ENCODE assay signal across 7 mouse cellular contexts in the genomic region with DNA sequence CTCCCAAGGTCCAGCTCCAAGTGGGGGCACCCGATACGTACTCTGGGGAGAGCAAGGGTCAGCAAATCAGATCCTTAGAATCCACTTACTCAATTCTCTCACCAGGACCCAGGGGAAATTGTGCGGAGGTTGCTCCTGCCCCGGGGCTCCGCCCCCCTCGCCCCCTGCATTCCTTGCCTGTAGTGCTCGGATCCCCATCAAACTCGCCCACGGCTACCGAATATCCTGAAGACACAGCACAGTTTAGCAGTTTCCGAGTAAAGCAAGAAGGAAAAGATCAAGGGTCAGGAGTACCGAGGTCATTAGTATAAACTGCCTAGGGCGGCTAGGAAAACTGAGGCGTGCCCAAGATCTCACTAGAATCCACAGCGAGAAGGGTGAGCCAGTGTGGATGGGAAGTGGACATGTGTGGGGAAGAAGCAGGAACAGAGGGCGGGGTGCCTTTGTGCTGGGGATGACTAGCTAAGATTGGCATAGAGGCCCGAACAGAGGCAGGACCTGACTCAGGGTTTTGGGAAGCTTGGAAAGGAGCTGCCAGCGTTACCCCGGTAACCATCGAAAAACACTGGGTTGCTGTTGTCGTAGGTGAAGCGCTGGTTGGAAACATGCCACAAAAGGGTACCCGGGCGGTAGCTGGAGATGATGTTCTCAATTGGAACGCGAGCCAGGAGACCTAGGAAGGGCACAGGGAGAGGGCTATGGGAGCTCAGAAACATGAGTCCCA. TPM values are rescaled to one million over a fixed set of nuclear protein-coding genes. Genes with fewer than 3 reads are reported as not detected.
A peak's percentile ranks its signal among the peaks of the same experiment; 100 is the strongest.
DNase-seq lines count a peak whose midpoint lies in the region; ATAC-seq and TF ChIP-seq lines count a peak whose summit lies in the region.

No protein-coding gene starts in this region.

- DNase-seq in adrenal gland, postnatal 10 days = peak; percentile 74
- DNase-seq in embryonic facial prominence, embryonic 14.5 days (ENCODE audit: low spot score) = peak; percentile 84
- DNase-seq in heart, adult 9 months (ENCODE audit: low spot score in 2 of 2) = peak; percentile 76 to 83
- DNase-seq in kidney, adult 2 months = peak; percentile 76
- DNase-seq in limb, embryonic 11.5 days (ENCODE audit: low spot score) = peak; percentile 55
- peak; percentile 84 for DNase-seq in midbrain, postnatal 0 days (ENCODE audit: low spot score)
- DNase-seq in thymus, adult 18-20 months = no peak

- no peak overlapping the region for H3K4me3 ChIP-seq in embryonic facial prominence, embryonic 14.5 days (ENCODE audit: low read depth, low read length)
- no peak overlapping the region for H3K4me3 ChIP-seq in kidney, adult 2 months (ENCODE audit: insufficient read depth, low read depth, low read length)
- no peak overlapping the region for H3K4me3 ChIP-seq in limb, embryonic 11.5 days (ENCODE audit: low read depth, low read length)
- peak overlapping the region; percentile 5; the same call in 1 of the 2 replicates for H3K4me3 ChIP-seq in midbrain, postnatal 0 days (ENCODE audit: low read depth, low read length)

- no peak for TF ChIP-seq CTCF in kidney, adult 2 months (conservative IDR thresholded peaks at IDR 0.05; ENCODE audit: insufficient read depth, insufficient read length, low read depth, low read length)
- TF ChIP-seq CTCF in midbrain, postnatal 0 days (IDR thresholded peaks at IDR 0.05) = no peak

- no peaks in the 10 kb centered on the region for H3K36me3 ChIP-seq in embryonic facial prominence, embryonic 14.5 days (ENCODE audit: control insufficient read depth, insufficient read depth, low read length)
- H3K36me3 ChIP-seq in kidney, adult 2 months (ENCODE audit: control insufficient read depth, insufficient read depth, low read length) = no peaks in the 10 kb centered on the region
- H3K36me3 ChIP-seq in limb, embryonic 11.5 days (ENCODE audit: control insufficient read depth, insufficient read depth, low read length) = no peaks in the 10 kb centered on the region
- H3K36me3 ChIP-seq in midbrain, postnatal 0 days (ENCODE audit: insufficient read depth, low read length) = no peaks in the 10 kb centered on the region

- H3K9ac ChIP-seq in embryonic facial prominence, embryonic 14.5 days (ENCODE audit: low read depth, low read length) = no peak overlapping the region
- H3K9ac ChIP-seq in limb, embryonic 11.5 days (ENCODE audit: low read length) = no peak overlapping the region
- no peak overlapping the region for H3K9ac ChIP-seq in midbrain, postnatal 0 days (replicated peaks; ENCODE audit: low read length, poor library complexity, severe bottlenecking)

- TF ChIP-seq POLR2A in kidney, adult 2 months (IDR thresholded peaks at IDR 0.05; ENCODE audit: low read depth, low read length) = no peak

- ATAC-seq in embryonic facial prominence, embryonic 14.5 days (ENCODE audit: low read depth) = 0 out of 2 replicates have a peak, but pooled peaks have one; percentile 23
- no peak for ATAC-seq in limb, embryonic 11.5 days (ENCODE audit: insufficient number of reproducible peaks, low FRiP score, low TSS enrichment, low read depth)
- ATAC-seq in midbrain, postnatal 0 days (ENCODE audit: low FRiP score) = no peak

- 0 out of 2 replicates have a peak, but pooled peaks cover 8% of the 10 kb centered on the region for H3K27me3 ChIP-seq in embryonic facial prominence, embryonic 14.5 days (replicated peaks; ENCODE audit: control insufficient read depth, insufficient read depth, low read length)
- H3K27me3 ChIP-seq in kidney, adult 2 months (replicated peaks; ENCODE audit: control insufficient read depth, insufficient read depth, low read length) = no peaks in the 10 kb centered on the region
- peaks cover 3% of the 10 kb centered on the region; the same call in 1 of the 2 replicates for H3K27me3 ChIP-seq in limb, embryonic 11.5 days (ENCODE audit: control insufficient read depth, insufficient read depth, low read length)
- no peaks in the 10 kb centered on the region for H3K27me3 ChIP-seq in midbrain, postnatal 0 days (ENCODE audit: insufficient read depth, low read length)

- no peaks in the 10 kb centered on the region for H3K9me3 ChIP-seq in embryonic facial prominence, embryonic 14.5 days (ENCODE audit: control insufficient read depth, low read length)
- no peaks in the 10 kb centered on the region for H3K9me3 ChIP-seq in limb, embryonic 11.5 days (ENCODE audit: control insufficient read depth, low read length)
- H3K9me3 ChIP-seq in midbrain, postnatal 0 days (ENCODE audit: low read length) = no peaks in the 10 kb centered on the region

- peak overlapping the region; percentile 53; the same call in 1 of the 2 replicates for H3K27ac ChIP-seq in embryonic facial prominence, embryonic 14.5 days (replicated peaks; ENCODE audit: low read depth, low read length)
- H3K27ac ChIP-seq in kidney, adult 2 months (ENCODE audit: insufficient read depth, low read depth, low read length) = no peak overlapping the region
- H3K27ac ChIP-seq in limb, embryonic 11.5 days (replicated peaks; ENCODE audit: low read depth, low read length) = no peak overlapping the region
- peak overlapping the region; percentile 34 for H3K27ac ChIP-seq in midbrain, postnatal 0 days (ENCODE audit: low read depth, low read length)

- H3K4me2 ChIP-seq in embryonic facial prominence, embryonic 14.5 days (ENCODE audit: low read depth, low read length) = peak overlapping the region; percentile 92
- no peak overlapping the region; the same call in 1 of the 2 replicates for H3K4me2 ChIP-seq in limb, embryonic 11.5 days (ENCODE audit: low read depth, severe bottlenecking)
- H3K4me2 ChIP-seq in midbrain, postnatal 0 days (ENCODE audit: low read depth, low read length, poor library complexity, severe bottlenecking) = peak overlapping the region; percentile 20

- 11% methylated on average over 26 of the region's 26 CpGs for WGBS in embryonic facial prominence, embryonic 14.5 days
- 19% methylated on average over 26 of the region's 26 CpGs for WGBS in kidney, adult 2 months
- 12% methylated on average over 26 of the region's 26 CpGs for WGBS in limb, embryonic 11.5 days
- 12% methylated on average over 26 of the region's 26 CpGs for WGBS in midbrain, postnatal 0 days

- H3K4me1 ChIP-seq in embryonic facial prominence, embryonic 14.5 days (ENCODE audit: control insufficient read depth, insufficient read depth, low read length) = peaks cover 20% of the 10 kb centered on the region
- peaks cover 19% of the 10 kb centered on the region for H3K4me1 ChIP-seq in kidney, adult 2 months (ENCODE audit: control insufficient read depth, insufficient read depth, low read length)
- H3K4me1 ChIP-seq in limb, embryonic 11.5 days (ENCODE audit: control insufficient read depth, insufficient read depth, low read length) = peaks cover 6% of the 10 kb centered on the region; the same call in 1 of the 2 replicates
- peaks cover 8% of the 10 kb centered on the region for H3K4me1 ChIP-seq in midbrain, postnatal 0 days (ENCODE audit: insufficient read depth, low read length)

RNA-seq across cellular contexts. Expression of gene Itga2b, which starts 4.0 kb away (rescaled TPM):
- total RNA-seq in adrenal gland, postnatal 10 days (2021) = 1 to 10 TPM; 4.3 to 5.7 TPM
- 6.0 and 6.6 TPM in 2 replicates for polyA plus RNA-seq in embryonic facial prominence, embryonic 14.5 days (2014; fragmentation: Nextera tagmentation; extraction: Ambion mirVana)
- 14.9 and 16.0 TPM in 2 replicates for polyA plus RNA-seq in kidney, adult 2 months (2012; rRNA removed)
- 3.4 and 4.4 TPM in 2 replicates for polyA plus RNA-seq in limb, embryonic 11.5 days (2014; fragmentation: Nextera tagmentation; extraction: Ambion mirVana)
- 2.6 and 4.7 TPM in 2 replicates for total RNA-seq in midbrain, postnatal 0 days (2014; rRNA removed)
- 15.4 and 15.5 TPM in 2 replicates for polyA plus RNA-seq in midbrain, postnatal 0 days (2015; fragmentation: Nextera tagmentation; extraction: Ambion mirVana)

RNA-seq across cellular contexts. Expression of gene Fam171a2, which starts 18.4 kb away (rescaled TPM):
- total RNA-seq in adrenal gland, postnatal 10 days (2021) = 10 to 100 TPM; 12.3 to 15.3 TPM
- polyA plus RNA-seq in embryonic facial prominence, embryonic 14.5 days (2014; fragmentation: Nextera tagmentation; extraction: Ambion mirVana) = 6.8 and 10.7 TPM in 2 replicates
- 18.9 and 20.4 TPM in 2 replicates for polyA plus RNA-seq in kidney, adult 2 months (2012; rRNA removed)
- 5.5 and 7.9 TPM in 2 replicates for polyA plus RNA-seq in limb, embryonic 11.5 days (2014; fragmentation: Nextera tagmentation; extraction: Ambion mirVana)
- 584 and 605 TPM in 2 replicates for total RNA-seq in midbrain, postnatal 0 days (2014; rRNA removed)
- 22.5 and 25.4 TPM in 2 replicates for polyA plus RNA-seq in midbrain, postnatal 0 days (2015; fragmentation: Nextera tagmentation; extraction: Ambion mirVana)

RNA-seq across cellular contexts. Expression of gene Grn, which starts 35.8 kb away (rescaled TPM):
- total RNA-seq in adrenal gland, postnatal 10 days (2021) = 100 to 1,000 TPM; 161 to 189 TPM
- polyA plus RNA-seq in embryonic facial prominence, embryonic 14.5 days (2014; fragmentation: Nextera tagmentation; extraction: Ambion mirVana) = 121 and 129 TPM in 2 replicates
- 184 and 195 TPM in 2 replicates for polyA plus RNA-seq in kidney, adult 2 months (2012; rRNA removed)
- 58.8 and 60.5 TPM in 2 replicates for polyA plus RNA-seq in limb, embryonic 11.5 days (2014; fragmentation: Nextera tagmentation; extraction: Ambion mirVana)
- 74.2 and 78.0 TPM in 2 replicates for total RNA-seq in midbrain, postnatal 0 days (2014; rRNA removed)
- polyA plus RNA-seq in midbrain, postnatal 0 days (2015; fragmentation: Nextera tagmentation; extraction: Ambion mirVana) = 90.4 and 91.7 TPM in 2 replicates

RNA-seq across cellular contexts. Expression of gene Slc25a39, which starts 58.1 kb away (rescaled TPM):
- total RNA-seq in adrenal gland, postnatal 10 days (2021) = 100 to 1,000 TPM; 327 to 377 TPM
- polyA plus RNA-seq in embryonic facial prominence, embryonic 14.5 days (2014; fragmentation: Nextera tagmentation; extraction: Ambion mirVana) = 190 and 194 TPM in 2 replicates
- 1,128 and 1,486 TPM in 2 replicates for polyA plus RNA-seq in kidney, adult 2 months (2012; rRNA removed)
- polyA plus RNA-seq in limb, embryonic 11.5 days (2014; fragmentation: Nextera tagmentation; extraction: Ambion mirVana) = 166 and 180 TPM in 2 replicates
- 139 and 176 TPM in 2 replicates for total RNA-seq in midbrain, postnatal 0 days (2014; rRNA removed)
- 132 and 148 TPM in 2 replicates for polyA plus RNA-seq in midbrain, postnatal 0 days (2015; fragmentation: Nextera tagmentation; extraction: Ambion mirVana)

Comparison
In these comparisons a context has a peak if more than half of its experiments do, and no peak if none do; other contexts are left out.
1. DNase-seq: peak in adrenal gland, postnatal 10 days (single experiment), embryonic facial prominence, embryonic 14.5 days (single experiment), heart, adult 9 months (2 of 2), kidney, adult 2 months (single experiment), limb, embryonic 11.5 days (single experiment) and midbrain, postnatal 0 days (single experiment); none in thymus, adult 18-20 months (0 of 2).
2. H3K27ac ChIP-seq: peak in embryonic facial prominence, embryonic 14.5 days (single experiment) and midbrain, postnatal 0 days (single experiment); none in kidney, adult 2 months (single experiment) and limb, embryonic 11.5 days (single experiment).